ENCODE assay signal across 16 mouse cellular contexts in genomic region chr16:12034868-12035267, GRCm38 (mm10). TPM values are rescaled to one million over a fixed set of nuclear protein-coding genes. Genes with fewer than 3 reads are reported as not detected.
DNase-seq lines count a peak whose midpoint lies in the region; ATAC-seq lines count a peak whose summit lies in the region.
"Had no signal": no experiment of that assay in that cellular context is flagged by ENCODE, and none has a peak within 500 bp of the region (broad histone marks: within the 10 kb centered on the region; RNA-seq: fewer than 3 reads in every experiment).

No protein-coding gene starts in this region.

- peak; percentile 64 for DNase-seq in left cerebral cortex, postnatal 4 days
- no peak for DNase-seq in left cerebral cortex, postnatal 14 days (ENCODE audit: low spot score in 2 of 2)
- peak; percentile 53 for DNase-seq in adipocyte (ENCODE audit: low spot score)
- DNase-seq in adrenal gland, postnatal 25 days = peak; percentile 27
- DNase-seq in fat pad, adult 2 months (ENCODE audit: extremely low read depth, low read depth, low spot score) = peak; percentile 8
- DNase-seq in kidney, adult 18-20 months = no peak
- DNase-seq: gastrocnemius, postnatal 10 days; heart, postnatal 36 days; kidney, postnatal 25 days; liver, postnatal 0 days; thymus, postnatal 36 days had no signal

- intact Hi-C loops in left cerebral cortex, postnatal 4 days (cut with DNase I) = loop anchor here (2.0 kb wide), 1 partner anchor 26 kb away; no protein-coding TSS in a partner anchor
- intact Hi-C loops in left cerebral cortex, postnatal 14 days (cut with DNase I) = no loop called here

- ATAC-seq in erythroblast, adult 5-6 weeks (replicated peaks; ENCODE audit: low FRiP score, poor library complexity, severe bottlenecking) = no peak
- ATAC-seq: forebrain, embryonic 16.5 days; intestine, embryonic 16.5 days; liver, postnatal 0 days; Patski had no signal

RNA-seq across cellular contexts. Expression of gene Shisa9, which starts 51.0 kb away (rescaled TPM):
- total RNA-seq in left cerebral cortex, postnatal 4 days (2021) = 10 to 100 TPM; 56.0 to 57.3 TPM
- 10 to 100 TPM; 64.3 to 68.5 TPM for total RNA-seq in left cerebral cortex, postnatal 14 days (2021)
- 2.0 and 4.0 TPM in 2 replicates for total RNA-seq in adrenal gland, postnatal 25 days (2021)
- not detected in 2 replicates for total RNA-seq in erythroblast, adult 5-6 weeks (2015; ENCODE audit: low replicate concordance)
- not detected in 2 replicates for total RNA-seq in erythroblast, adult 5-6 weeks (2017; ENCODE audit: low replicate concordance)
- total RNA-seq: common myeloid progenitor, adult 5-6 weeks; heart, postnatal 36 days had no signal

Comparison
In these comparisons a context has a peak if more than half of its experiments do, and no peak if none do; other contexts are left out.
1. DNase-seq: peak in left cerebral cortex, postnatal 4 days (single experiment), adipocyte (single experiment), adrenal gland, postnatal 25 days (single experiment) and fat pad, adult 2 months (single experiment); none in left cerebral cortex, postnatal 14 days (0 of 2) and kidney, adult 18-20 months (single experiment).
2. RNA of gene Shisa9, which starts 51.0 kb away (total RNA-seq): 64.3 to 68.5 TPM in left cerebral cortex, postnatal 14 days and 56.0 to 57.3 TPM in left cerebral cortex, postnatal 4 days; 2.0 to 4.0 TPM in adrenal gland, postnatal 25 days and not detected in erythroblast, adult 5-6 weeks; every median in the first group is over 10 times any median in the second.